Mouse (Mus musculus) telencephalon, adult 2 months (tissue): ENCODE data around the gene Pknox1.
"Not testable (repeated sequence)": the region's sequence is repeated elsewhere in the genome, so short reads cannot be mapped to it uniquely, and the experiment has no call there.

Experiments used
- DNase-seq: peaks from one replicate; pipeline ENCODE4 v3.0.0-alpha.2; 2011; ENCODE audit warnings: low read depth, low spot score

The Pknox1 gene

GRCm38 (mm10) chr17:31552601-31553000 lies 11.9 kb upstream of the Pknox1 start:
- DNase-seq: not testable (repeated sequence)

GRCm38 (mm10) chr17:31556253-31556652 lies 8.3 kb upstream of the Pknox1 start:
- DNase-seq: no peak

DNA sequence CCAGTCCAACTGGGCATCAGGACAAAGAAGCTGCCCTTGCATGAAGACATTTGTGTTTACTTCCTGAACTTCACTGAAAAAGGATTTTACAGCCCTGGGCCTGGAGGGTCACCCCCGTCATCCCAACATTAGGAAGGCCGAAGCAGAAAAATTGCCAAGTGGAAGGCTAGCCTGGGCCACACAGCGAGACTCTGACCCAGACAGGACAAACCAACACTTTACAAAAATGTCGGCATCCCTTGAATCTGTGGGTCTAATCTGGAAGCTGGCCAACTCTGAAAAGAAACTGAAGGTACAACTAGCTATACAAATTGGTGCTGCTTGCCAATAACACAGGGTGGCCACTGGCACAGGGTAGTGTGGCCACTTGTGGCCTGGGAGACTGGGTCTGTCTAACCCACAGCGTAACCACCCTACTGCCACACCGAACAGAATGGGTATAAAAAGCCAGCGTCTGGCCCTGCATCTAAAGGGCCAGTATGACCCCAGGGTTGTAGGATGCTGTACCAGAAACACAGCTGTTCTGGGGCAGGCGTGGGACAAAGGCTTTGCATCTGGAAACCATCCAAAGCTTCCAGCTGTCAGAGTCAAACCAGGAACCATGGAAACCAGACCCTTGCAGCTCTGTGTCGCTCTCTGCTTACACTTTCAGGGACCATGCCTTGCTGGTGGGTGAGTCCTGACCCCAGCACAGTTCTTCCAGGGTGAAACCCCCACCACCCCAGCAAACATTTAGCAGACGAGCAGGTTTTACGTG lies 7.2 kb upstream of the Pknox1 start:
- DNase-seq: no peak

DNA sequence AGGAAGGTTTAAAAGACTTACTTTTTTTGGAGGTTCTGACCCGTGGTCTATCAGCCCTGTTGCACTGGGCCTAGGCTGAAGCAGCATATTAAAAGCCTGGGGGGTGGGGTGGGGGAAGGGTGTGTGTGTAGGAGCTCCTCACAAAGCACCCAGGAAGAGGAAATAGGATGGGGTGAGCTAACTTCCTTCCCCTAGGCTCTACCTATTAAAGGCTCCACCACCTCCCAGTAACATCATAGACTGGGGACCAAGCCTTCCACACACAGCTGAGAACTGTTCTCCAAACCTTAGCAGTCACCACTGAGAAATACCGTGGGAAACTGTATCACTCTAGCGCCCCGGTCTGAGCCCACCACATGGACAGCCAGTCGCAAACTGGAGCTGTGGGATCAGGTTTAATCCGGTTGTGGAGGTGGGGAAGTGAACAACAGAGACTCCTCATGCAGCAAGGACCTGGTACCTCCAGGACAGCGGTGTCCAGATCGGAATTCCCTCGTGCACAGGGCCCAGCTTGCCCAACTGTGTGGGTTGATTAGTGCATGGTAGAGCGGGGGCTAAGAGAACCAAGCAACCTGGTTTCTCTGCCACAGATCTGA lies 6.5 kb upstream of the Pknox1 start:
- no peak for DNase-seq

- DNase-seq: no peak
These were observed 5.3 kb upstream of the Pknox1 start for GRCm38 (mm10) chr17:31559021-31559789.

DNA sequence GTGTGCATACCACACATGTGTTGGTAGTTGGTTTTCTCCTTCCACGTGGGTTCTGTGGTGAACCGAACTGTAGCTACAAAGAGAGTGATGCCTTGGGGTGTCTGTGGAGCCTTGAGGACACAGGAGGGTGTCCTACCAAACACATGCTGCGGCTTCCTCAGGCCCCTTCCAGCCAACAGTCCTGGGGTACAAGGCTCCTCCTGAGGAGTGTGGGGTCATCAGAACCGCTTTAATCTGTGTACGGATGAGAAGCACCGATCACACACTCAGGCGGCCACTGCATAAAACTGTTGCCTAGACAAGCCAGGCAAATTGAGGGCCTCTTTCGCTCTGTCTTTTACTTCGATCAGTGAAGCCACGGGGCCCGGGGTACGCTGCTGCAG lies 911 bp upstream of the Pknox1 start:
- no peak for DNase-seq

- DNase-seq: no peak
These were observed 265 bp downstream of the Pknox1 start for GRCm38 (mm10) chr17:31564858-31565140.

DNA sequence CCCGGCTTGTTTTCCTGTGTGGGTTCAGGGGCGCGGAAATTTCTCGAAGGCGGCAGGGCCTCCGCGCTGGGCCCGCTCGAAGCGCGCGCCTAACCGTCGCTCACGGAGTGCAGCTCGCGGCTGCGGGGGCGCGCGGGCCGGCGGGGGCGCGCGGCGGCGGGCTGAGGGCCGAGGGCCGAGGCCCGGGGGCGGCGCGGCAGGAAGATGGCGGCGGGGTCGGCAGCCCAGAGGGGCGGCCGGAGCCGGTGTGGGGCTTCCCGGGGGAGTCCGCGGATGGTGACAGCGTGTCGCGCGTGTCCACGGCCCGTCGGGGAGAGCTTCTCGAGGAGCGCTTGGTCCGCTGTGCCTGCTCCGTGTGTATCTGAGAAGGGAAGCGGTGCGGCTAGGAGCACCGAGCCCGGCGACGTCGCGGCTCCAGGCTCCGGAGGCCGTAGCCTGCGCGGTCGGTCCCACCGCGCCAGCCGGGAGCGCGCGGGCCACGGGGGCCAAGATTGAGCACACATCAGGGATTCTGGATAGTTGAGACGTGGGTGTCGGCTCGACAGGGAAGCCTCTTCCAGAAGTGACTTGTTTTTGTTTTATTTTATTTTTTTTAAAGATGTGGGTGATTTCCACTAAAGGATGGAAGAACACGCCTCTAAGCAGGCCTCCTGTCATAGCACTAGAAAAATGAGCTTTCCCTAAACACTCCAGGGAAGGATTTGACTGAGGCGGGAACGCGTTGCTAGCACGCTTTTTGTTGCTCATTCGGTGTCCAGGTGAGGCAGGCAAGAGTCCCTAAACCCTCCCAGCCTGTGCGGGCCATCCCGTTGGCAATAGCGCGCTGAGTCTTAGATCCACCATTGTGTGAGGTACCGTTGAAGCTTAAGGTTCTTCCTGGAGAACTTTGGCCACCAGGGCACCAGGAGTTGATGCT lies 865 bp downstream of the Pknox1 start:
- DNase-seq: no peak

- DNase-seq: no peak
These were observed 1.7 kb downstream of the Pknox1 start for GRCm38 (mm10) chr17:31566276-31566675.

DNA sequence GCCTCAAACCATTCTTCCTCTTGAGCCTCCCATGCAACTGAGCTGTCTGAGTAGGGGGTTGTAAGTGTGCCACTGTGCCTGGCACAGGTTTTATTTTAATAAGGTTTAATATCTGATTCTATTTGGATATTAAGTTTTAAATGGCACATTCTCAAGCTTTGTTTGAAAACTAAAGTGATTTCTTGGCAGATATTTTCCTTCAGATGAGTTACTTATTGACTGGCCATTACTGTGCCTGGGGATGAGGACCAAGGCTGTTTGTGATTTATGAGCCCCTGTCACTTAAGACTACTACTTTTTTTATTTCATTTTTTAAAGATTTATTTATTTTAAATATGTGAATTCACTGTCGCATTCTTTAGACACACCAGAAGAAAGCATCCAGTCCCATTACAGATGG lies 5.2 kb downstream of the Pknox1 start:
- no peak for DNase-seq

GRCm38 (mm10) chr17:31570321-31570925 lies 5.9 kb downstream of the Pknox1 start:
- DNase-seq: peak; percentile 70

DNA sequence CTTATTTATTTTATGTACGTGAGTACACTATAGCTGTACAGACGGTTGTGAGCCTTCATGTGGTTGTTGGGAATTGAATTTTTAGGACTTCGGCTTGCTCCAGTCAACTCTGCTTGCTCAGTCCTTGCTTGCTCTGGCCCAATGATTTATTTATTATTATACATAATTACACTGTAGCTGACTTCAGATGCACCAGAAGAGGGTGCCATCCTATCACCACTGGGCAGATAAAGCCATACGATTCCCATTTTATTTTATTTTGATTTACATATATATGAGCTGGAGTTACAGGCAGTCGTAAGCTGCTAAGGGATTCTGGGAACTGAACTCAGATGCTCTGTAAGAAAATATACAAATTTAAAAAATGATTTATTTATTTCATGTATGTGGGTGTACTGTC lies 7.2 kb downstream of the Pknox1 start:
- no peak for DNase-seq

DNA sequence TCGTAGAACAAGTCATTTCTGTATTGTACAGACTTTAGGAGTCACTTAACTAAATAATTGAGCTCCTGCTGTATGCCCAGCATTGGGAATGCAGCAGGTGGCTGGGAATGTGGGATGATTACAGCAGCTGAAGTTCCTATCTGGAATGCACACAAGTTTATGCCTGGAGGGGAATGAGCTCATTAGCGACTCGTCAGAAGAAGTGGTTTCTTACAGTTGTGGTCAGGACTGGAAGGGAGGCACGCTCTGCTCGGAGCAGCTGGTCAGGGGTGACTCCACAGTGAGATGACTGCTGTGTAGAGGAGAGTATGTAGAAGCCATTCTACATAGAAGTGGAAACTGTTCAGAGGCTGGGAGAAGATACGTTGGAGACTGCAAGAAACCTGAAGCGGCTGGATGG lies 10.1 kb downstream of the Pknox1 start:
- no peak for DNase-seq

DNA sequence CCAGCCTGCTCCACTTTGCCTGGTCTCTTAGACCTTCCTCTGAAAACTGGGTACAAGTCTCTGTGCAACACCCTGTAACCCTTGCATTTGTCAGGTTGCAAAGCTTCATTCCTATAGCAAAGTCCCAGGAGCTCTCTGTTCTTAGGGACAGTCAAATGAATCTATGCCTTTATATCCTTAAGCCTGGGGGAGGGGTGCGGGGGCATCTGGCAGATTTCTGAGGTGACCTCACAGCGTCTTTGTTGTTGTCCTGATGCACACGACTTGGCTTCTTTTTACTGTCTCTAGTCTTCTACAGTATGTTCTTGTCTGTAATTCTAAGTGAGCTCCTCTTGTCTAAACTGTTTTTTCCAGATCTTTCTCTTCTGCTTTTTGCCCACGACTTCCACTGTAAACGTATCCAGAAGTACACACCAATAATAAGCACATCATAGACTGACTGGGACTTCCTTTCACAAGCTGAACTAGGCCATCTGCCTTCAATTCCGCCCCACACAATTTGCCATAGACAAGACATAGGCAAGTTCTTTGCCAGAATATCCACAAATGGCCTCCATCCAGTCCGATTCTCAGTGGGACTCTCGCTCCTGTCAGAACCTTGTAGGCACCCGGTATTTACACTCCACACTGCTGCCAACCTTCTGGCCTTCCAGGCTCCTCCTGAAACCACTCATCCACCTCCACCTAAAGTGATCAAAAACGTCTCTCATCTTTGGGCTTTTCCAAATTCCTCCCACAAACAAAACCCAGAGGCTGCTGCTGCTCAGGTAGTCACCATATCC lies 12.1 kb downstream of the Pknox1 start:
- no peak for DNase-seq

DNA sequence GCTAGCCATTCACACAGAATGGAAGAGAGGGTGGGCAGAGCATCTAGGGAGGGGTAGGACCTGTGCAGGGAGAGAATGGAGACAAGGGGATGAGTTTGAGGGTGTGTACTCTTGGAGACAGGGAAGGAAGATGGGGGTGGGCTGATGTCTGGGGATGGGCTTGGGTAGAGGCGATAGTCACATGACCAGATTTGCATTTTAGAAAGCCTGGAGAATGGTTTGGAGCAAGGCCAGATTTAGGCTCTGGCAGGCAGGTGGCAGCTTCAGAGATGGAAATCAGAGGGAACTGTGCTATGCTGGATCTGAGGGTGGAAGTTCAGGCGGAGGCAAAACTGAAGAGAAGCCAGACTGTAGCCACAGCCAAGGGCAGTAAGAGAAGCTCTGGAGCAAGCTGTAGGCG lies 15.8 kb downstream of the Pknox1 start:
- DNase-seq: no peak

- DNase-seq: no peak
These were observed 18.7 kb downstream of the Pknox1 start for GRCm38 (mm10) chr17:31583185-31583584.

- DNase-seq: no peak
These were observed 19.2 kb downstream of the Pknox1 start for GRCm38 (mm10) chr17:31583781-31584180.

DNA sequence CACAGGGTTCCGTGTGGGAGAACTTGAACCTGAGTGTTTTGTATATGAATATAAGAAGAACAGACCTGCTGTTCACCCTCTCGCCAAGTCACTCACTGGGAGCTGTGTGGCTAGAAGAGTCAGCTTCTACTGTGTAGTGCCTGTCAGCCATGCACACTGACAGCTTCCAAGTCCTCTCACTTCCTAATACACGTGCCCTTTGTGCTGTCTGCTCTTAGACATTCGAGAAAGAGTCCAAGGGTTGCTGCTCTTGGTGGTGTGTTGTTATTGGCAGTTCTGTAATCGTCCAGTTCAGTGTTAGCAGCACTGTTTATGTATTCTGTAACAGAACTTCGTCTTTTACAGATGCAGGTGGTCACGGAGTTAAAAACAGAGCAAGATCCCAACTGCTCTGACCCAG lies 23.6 kb downstream of the Pknox1 start:
- no peak for DNase-seq

GRCm38 (mm10) chr17:31588726-31589125 lies 24.2 kb downstream of the Pknox1 start:
- DNase-seq: no peak

- no peak for DNase-seq
These were observed 26.3 kb downstream of the Pknox1 start for GRCm38 (mm10) chr17:31590846-31591245.

DNA sequence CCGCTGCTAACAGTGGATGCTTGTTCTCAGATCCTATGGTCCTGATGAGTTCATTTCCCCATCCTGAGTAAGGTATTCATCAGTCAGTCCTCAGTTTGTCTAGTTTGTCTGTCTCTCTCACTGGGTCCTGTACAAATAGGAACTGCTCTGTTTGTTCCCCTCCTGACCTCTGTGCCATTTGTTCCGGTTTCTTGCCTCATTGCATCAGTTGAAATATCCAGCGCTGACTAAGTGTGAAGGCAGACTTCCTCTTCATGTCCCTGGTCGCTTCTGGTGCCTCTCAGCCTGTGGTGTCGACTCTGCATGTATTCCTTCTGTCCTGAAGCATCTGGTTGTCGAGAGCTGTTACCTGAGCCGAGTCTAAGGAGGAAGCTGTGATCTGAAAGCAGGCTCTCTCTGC lies 30.1 kb downstream of the Pknox1 start:
- DNase-seq: no peak
